Mouse (Mus musculus) heart, adult 9 months (tissue): Measurements from ENCODE around the gene Hic1.

Source experiments
- DNase-seq, 2 experiments: peaks; one replicate each; pipeline ENCODE4 v3.0.0; 2022; ENCODE audit warnings: low spot score in 2 of 2

Gene Hic1

GRCm38 (mm10) chr11:75119298-75119697, 50.0 kb downstream of the Hic1 start:
- DNase-seq: no peak

- DNase-seq: no peak
Observed at GRCm38 (mm10) chr11:75118141-75118540, 51.2 kb downstream of the Hic1 start.

- DNase-seq: no peak
Observed at GRCm38 (mm10) chr11:75116379-75116778, 52.9 kb downstream of the Hic1 start.
